ENCODE assay signal across 8 mouse cellular contexts in the genomic region with DNA sequence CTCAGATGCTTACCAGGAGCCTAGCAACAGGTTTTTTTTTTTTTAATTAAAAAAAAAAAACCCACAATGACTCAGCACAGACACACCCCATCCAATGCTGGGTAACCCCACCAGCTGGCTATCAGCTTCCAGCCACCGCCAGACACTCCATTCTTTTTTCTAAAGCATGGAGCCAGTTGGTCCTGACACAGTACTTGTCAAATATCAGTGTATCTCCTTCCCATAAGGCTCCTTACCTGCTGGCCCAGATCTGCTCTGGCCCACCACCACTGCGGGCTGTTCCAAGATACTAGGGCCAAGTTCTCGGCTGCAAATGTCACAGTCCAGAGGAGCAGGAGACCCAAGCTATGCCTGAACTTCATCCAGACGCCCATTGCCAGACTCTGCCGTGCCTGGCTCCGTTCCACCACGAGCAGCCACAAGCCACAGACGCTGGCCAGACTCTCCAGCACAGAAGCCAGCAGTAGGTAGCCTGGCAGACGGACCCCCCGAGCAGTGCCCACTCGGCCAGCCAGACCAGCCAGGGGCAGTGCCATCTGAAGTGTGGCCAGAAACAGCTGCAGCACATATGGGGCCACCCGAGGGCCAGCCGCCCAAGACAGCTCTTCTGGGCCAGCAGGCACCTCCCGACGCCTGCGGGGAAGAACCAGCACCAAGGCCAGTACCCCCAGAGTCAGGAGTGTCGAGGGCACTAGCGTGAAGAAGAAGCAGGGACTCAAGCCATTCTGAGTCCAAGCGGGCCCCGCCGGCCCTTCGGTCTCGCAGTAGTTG. TPM values are rescaled to one million over a fixed set of nuclear protein-coding genes. Genes with fewer than 3 reads are reported as not detected.
DNase-seq lines count a peak whose midpoint lies in the region; ATAC-seq lines count a peak whose summit lies in the region.

No protein-coding gene starts in this region.

- H3K9me3 ChIP-seq in embryonic facial prominence, embryonic 11.5 days (replicated peaks; ENCODE audit: control insufficient read depth, low read length), result no peaks in the 10 kb centered on the region
- H3K9me3 ChIP-seq in liver, embryonic 11.5 days (ENCODE audit: control insufficient read depth, low read length), result no peaks in the 10 kb centered on the region
- no peaks in the 10 kb centered on the region for H3K9me3 ChIP-seq in neural tube, embryonic 14.5 days (ENCODE audit: control insufficient read depth, low read length)

- H3K27ac ChIP-seq in embryonic facial prominence, embryonic 11.5 days (replicated peaks; ENCODE audit: low read depth, low read length), result no peak overlapping the region; the same call in 1 of the 2 replicates
- peak overlapping the region; percentile 98 for H3K27ac ChIP-seq in liver, embryonic 11.5 days (ENCODE audit: low read depth, low read length)
- H3K27ac ChIP-seq in neural tube, embryonic 14.5 days (ENCODE audit: low read depth, low read length), result peak overlapping the region; percentile 52

- peaks cover 2% of the 10 kb centered on the region for H3K36me3 ChIP-seq in embryonic facial prominence, embryonic 11.5 days (replicated peaks; ENCODE audit: control insufficient read depth, insufficient read depth, low read depth, low read length)
- peaks cover 25% of the 10 kb centered on the region for H3K36me3 ChIP-seq in liver, embryonic 11.5 days (ENCODE audit: control insufficient read depth, insufficient read depth, low read length)
- H3K36me3 ChIP-seq in neural tube, embryonic 14.5 days (ENCODE audit: control insufficient read depth, insufficient read depth, low read length), result peaks cover 32% of the 10 kb centered on the region

- no peaks in the 10 kb centered on the region for H3K27me3 ChIP-seq in embryonic facial prominence, embryonic 11.5 days (ENCODE audit: control insufficient read depth, insufficient read depth, low read length)
- no peaks in the 10 kb centered on the region for H3K27me3 ChIP-seq in liver, embryonic 11.5 days (replicated peaks; ENCODE audit: control insufficient read depth, insufficient read depth, low read length)
- no peaks in the 10 kb centered on the region for H3K27me3 ChIP-seq in neural tube, embryonic 14.5 days (ENCODE audit: control insufficient read depth, insufficient read depth, low read length)

- H3K9ac ChIP-seq in embryonic facial prominence, embryonic 11.5 days (replicated peaks; ENCODE audit: low read length), result peak overlapping the region; percentile 70
- H3K9ac ChIP-seq in liver, embryonic 11.5 days (ENCODE audit: low read depth, low read length), result peak overlapping the region; percentile 77
- H3K9ac ChIP-seq in neural tube, embryonic 14.5 days (replicated peaks; ENCODE audit: low read depth, low read length), result peak overlapping the region; percentile 67

- H3K4me2 ChIP-seq in embryonic facial prominence, embryonic 11.5 days (ENCODE audit: low read depth, low read length), result peak overlapping the region; percentile 96
- H3K4me2 ChIP-seq in liver, embryonic 11.5 days, result peak overlapping the region; percentile 98
- H3K4me2 ChIP-seq in neural tube, embryonic 14.5 days (ENCODE audit: low read depth, low read length), result peak overlapping the region; percentile 100

- WGBS in embryonic facial prominence, embryonic 11.5 days, result 11% methylated on average over 23 of the region's 23 CpGs
- 7% methylated on average over 23 of the region's 23 CpGs for WGBS in liver, embryonic 11.5 days
- 9% methylated on average over 23 of the region's 23 CpGs for WGBS in neural tube, embryonic 14.5 days

- 0 out of 2 replicates have a peak, but pooled peaks cover 3% of the 10 kb centered on the region for H3K4me1 ChIP-seq in embryonic facial prominence, embryonic 11.5 days (ENCODE audit: control insufficient read depth, insufficient read depth, low read length)
- peaks cover 18% of the 10 kb centered on the region for H3K4me1 ChIP-seq in liver, embryonic 11.5 days (replicated peaks; ENCODE audit: control insufficient read depth, insufficient read depth, low read length)
- peaks cover 15% of the 10 kb centered on the region; the same call in 1 of the 2 replicates for H3K4me1 ChIP-seq in neural tube, embryonic 14.5 days (ENCODE audit: control insufficient read depth, insufficient read depth, low read length)

- peak overlapping the region; percentile 60 for H3K4me3 ChIP-seq in embryonic facial prominence, embryonic 11.5 days (ENCODE audit: low read depth, low read length)
- peak overlapping the region; percentile 81 for H3K4me3 ChIP-seq in liver, embryonic 11.5 days (ENCODE audit: low read depth, low read length)
- peak overlapping the region; percentile 55 for H3K4me3 ChIP-seq in neural tube, embryonic 14.5 days (ENCODE audit: low read depth, low read length)

- DNase-seq in heart, adult 18-20 months, result peak; percentile 56 to 62
- no peak for DNase-seq in heart, adult 11 months
- peak; percentile 65 for DNase-seq in adrenal gland, postnatal 10 days
- peak; percentile 47 for DNase-seq in embryonic facial prominence, embryonic 11.5 days (ENCODE audit: low spot score)
- DNase-seq in heart, adult 9 months (ENCODE audit: low spot score in 2 of 2), result peak; percentile 31 to 36
- peak; percentile 58 to 63 for DNase-seq in kidney, adult 8-10 months
- DNase-seq in liver, embryonic 11.5 days (ENCODE audit: low spot score), result peak; percentile 62

- peak; percentile 39; the same call in 1 of the 2 replicates for ATAC-seq in embryonic facial prominence, embryonic 11.5 days (replicated peaks; ENCODE audit: insufficient number of reproducible peaks, low FRiP score, low TSS enrichment, low read depth)
- peak; percentile 79 for ATAC-seq in liver, embryonic 11.5 days (replicated peaks; ENCODE audit: low FRiP score)
- peak; percentile 32 for ATAC-seq in neural tube, embryonic 14.5 days (ENCODE audit: low read depth)

RNA-seq across cellular contexts. Expression of a gene that starts 0.7 kb away (rescaled TPM):
- 10 to 100 TPM; 28.5 to 29.4 TPM for total RNA-seq in heart, adult 18-20 months (2021)
- 10 to 100 TPM; 46.7 to 55.3 TPM for total RNA-seq in adrenal gland, postnatal 10 days (2021)
- polyA plus RNA-seq in embryonic facial prominence, embryonic 11.5 days (2014; fragmentation: Nextera tagmentation; extraction: Ambion mirVana), result 24.4 and 24.9 TPM in 2 replicates
- 70.5 and 74.1 TPM in 2 replicates for polyA plus RNA-seq in liver, embryonic 11.5 days (2014; fragmentation: Nextera tagmentation; extraction: Ambion mirVana)
- 38.3 and 49.1 TPM in 2 replicates for polyA plus RNA-seq in neural tube, embryonic 14.5 days (2014; fragmentation: Nextera tagmentation; extraction: Ambion mirVana)

RNA-seq across cellular contexts. Expression of a gene that starts 11.1 kb away (rescaled TPM):
- 10 to 100 TPM; 12.1 to 14.1 TPM for total RNA-seq in heart, adult 18-20 months (2021)
- total RNA-seq in adrenal gland, postnatal 10 days (2021), result 10 to 100 TPM; 27.5 to 29.4 TPM
- polyA plus RNA-seq in embryonic facial prominence, embryonic 11.5 days (2014; fragmentation: Nextera tagmentation; extraction: Ambion mirVana), result 33.9 and 36.0 TPM in 2 replicates
- polyA plus RNA-seq in liver, embryonic 11.5 days (2014; fragmentation: Nextera tagmentation; extraction: Ambion mirVana), result 45.4 and 50.9 TPM in 2 replicates
- 33.1 and 36.5 TPM in 2 replicates for polyA plus RNA-seq in neural tube, embryonic 14.5 days (2014; fragmentation: Nextera tagmentation; extraction: Ambion mirVana)

RNA-seq across cellular contexts. Expression of a gene that starts 12.4 kb away (rescaled TPM):
- 10 to 100 TPM in 1 of 2 experiments, 1 to 10 TPM in 1; 7.8 to 10.8 TPM for total RNA-seq in heart, adult 18-20 months (2021)
- 10 to 100 TPM; 14.0 to 20.8 TPM for total RNA-seq in adrenal gland, postnatal 10 days (2021)
- 16.8 TPM in 2 replicates for polyA plus RNA-seq in embryonic facial prominence, embryonic 11.5 days (2014; fragmentation: Nextera tagmentation; extraction: Ambion mirVana)
- polyA plus RNA-seq in liver, embryonic 11.5 days (2014; fragmentation: Nextera tagmentation; extraction: Ambion mirVana), result 20.5 and 21.5 TPM in 2 replicates
- 20.0 and 20.2 TPM in 2 replicates for polyA plus RNA-seq in neural tube, embryonic 14.5 days (2014; fragmentation: Nextera tagmentation; extraction: Ambion mirVana)

RNA-seq across cellular contexts. Expression of a gene that starts 12.5 kb away (rescaled TPM):
- total RNA-seq in heart, adult 18-20 months (2021), result 10 to 100 TPM; 58.8 to 68.8 TPM
- total RNA-seq in adrenal gland, postnatal 10 days (2021), result 10 to 100 TPM; 35.4 to 39.1 TPM
- polyA plus RNA-seq in embryonic facial prominence, embryonic 11.5 days (2014; fragmentation: Nextera tagmentation; extraction: Ambion mirVana), result 12.9 and 17.1 TPM in 2 replicates
- 20.0 and 24.1 TPM in 2 replicates for polyA plus RNA-seq in liver, embryonic 11.5 days (2014; fragmentation: Nextera tagmentation; extraction: Ambion mirVana)
- polyA plus RNA-seq in neural tube, embryonic 14.5 days (2014; fragmentation: Nextera tagmentation; extraction: Ambion mirVana), result 50.5 and 51.3 TPM in 2 replicates

RNA-seq across cellular contexts. Expression of a gene that starts 31.1 kb away (rescaled TPM):
- total RNA-seq in heart, adult 18-20 months (2021), result 1 to 10 TPM; 2.0 to 2.5 TPM
- total RNA-seq in adrenal gland, postnatal 10 days (2021), result 10 to 100 TPM; 18.3 to 26.6 TPM
- polyA plus RNA-seq in embryonic facial prominence, embryonic 11.5 days (2014; fragmentation: Nextera tagmentation; extraction: Ambion mirVana), result 14.1 and 15.0 TPM in 2 replicates
- polyA plus RNA-seq in liver, embryonic 11.5 days (2014; fragmentation: Nextera tagmentation; extraction: Ambion mirVana), result 8.0 and 9.1 TPM in 2 replicates
- polyA plus RNA-seq in neural tube, embryonic 14.5 days (2014; fragmentation: Nextera tagmentation; extraction: Ambion mirVana), result 15.6 and 17.3 TPM in 2 replicates
